Mouse (Mus musculus): ENCODE measurements around the gene Gabpa.

- TF ChIP-seq POLR2A (IDR thresholded peaks at IDR 0.05; ENCODE audit: control insufficient read depth, extremely low read depth, insufficient read depth, low read length, poor library complexity) (no peak), CTCF (IDR thresholded peaks at IDR 0.05; ENCODE audit: borderline replicate concordance, control insufficient read depth, extremely low read depth, insufficient read depth, low read length, poor library complexity) (no peak)
These were observed 24.5 kb upstream of the Gabpa start for GRCm38 (mm10) chr16:84810254-84810653.

All from thymus, adult 2 months (tissue).